Mouse (Mus musculus): ENCODE measurements around the gene Syne1.

GRCm38 (mm10) chr10:5056243-5056735, 495.0 kb downstream of the Syne1 start:
- TF ChIP-seq ZC3H11A (IDR thresholded peaks at IDR 0.05; ENCODE audit: borderline replicate concordance, low read depth, low read length) (no peak), HCFC1 (IDR thresholded peaks at IDR 0.05; ENCODE audit: borderline replicate concordance, insufficient read depth, low read length) (no peak), CHD2 (IDR thresholded peaks at IDR 0.05; ENCODE audit: low read depth, low read length) (no peak), ZNF384 (IDR thresholded peaks at IDR 0.05; ENCODE audit: low read depth, low read length) (no peak), MAFK (IDR thresholded peaks at IDR 0.05; ENCODE audit: insufficient read depth, low read depth, low read length) (no peak)
